Mouse (Mus musculus) lung, postnatal 36 days (tissue): Measurements from ENCODE around the gene Rln1.
A peak's percentile ranks its signal among the peaks of the same experiment; 100 is the strongest.

Source experiments
- DNase-seq: peaks from one replicate; pipeline ENCODE4 v3.0.0; 2022; ENCODE audit warnings: mixed read lengths

Rln1 gene

DNA sequence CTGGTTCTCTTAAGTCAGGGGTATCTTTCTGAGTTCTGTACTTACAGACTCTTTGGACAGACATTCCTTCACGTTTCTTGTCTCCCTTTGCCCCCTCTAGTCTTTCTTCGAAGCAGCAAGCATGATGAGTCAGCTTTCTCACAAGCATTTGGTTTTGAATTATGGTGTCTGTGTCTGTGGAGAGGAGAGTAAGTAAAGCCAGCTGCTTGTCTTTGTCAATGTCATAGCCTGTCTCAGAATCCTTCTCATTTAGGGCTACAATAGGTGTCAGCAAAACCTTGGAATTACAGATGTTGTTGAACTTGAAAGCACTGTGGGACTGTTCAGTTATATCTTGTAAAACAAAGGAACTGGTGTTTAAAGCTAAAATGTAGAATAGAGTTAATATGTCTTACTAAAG, 39.7 kb downstream of the Rln1 start:
- DNase-seq: no peak

GRCm38 (mm10) chr19:29292546-29292945, 41.9 kb downstream of the Rln1 start:
- no peak for DNase-seq

- peak; percentile 5 for DNase-seq
These were observed 42.9 kb downstream of the Rln1 start for GRCm38 (mm10) chr19:29291532-29291931.

DNA sequence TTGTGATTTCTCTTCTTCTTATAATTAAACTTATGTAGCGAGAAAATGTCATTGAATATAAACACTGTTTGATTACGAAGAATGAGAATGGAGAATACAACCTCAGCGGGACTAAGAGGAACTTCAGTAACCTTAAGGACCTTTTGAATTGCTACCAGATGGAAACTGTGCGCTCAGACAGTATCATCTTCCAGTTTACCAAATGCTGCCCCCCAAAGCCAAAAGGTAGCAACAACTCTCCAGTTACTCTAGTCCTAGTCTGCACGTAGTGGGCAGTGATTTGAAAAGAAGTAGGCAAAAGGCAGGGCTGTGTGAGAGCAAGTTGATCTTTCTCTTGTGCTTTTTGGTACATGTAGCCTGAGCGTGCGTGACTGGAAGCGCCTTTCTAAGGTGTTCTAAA, 46.6 kb downstream of the Rln1 start:
- no peak for DNase-seq

- DNase-seq: no peak
These were observed 49.0 kb downstream of the Rln1 start for GRCm38 (mm10) chr19:29285451-29285869.
